Mouse (Mus musculus): ENCODE measurements around the gene Trpm7. TPM values are rescaled to one million over a fixed set of nuclear protein-coding genes. Genes with fewer than 3 reads are reported as not detected.
"Not testable (repeated sequence)": the region's sequence is repeated elsewhere in the genome, so short reads cannot be mapped to it uniquely, and the experiment has no call there.

The Trpm7 gene
- total RNA-seq (2022), result 10 to 100 TPM; 37.0 to 59.1 (median 50.0) TPM

DNA sequence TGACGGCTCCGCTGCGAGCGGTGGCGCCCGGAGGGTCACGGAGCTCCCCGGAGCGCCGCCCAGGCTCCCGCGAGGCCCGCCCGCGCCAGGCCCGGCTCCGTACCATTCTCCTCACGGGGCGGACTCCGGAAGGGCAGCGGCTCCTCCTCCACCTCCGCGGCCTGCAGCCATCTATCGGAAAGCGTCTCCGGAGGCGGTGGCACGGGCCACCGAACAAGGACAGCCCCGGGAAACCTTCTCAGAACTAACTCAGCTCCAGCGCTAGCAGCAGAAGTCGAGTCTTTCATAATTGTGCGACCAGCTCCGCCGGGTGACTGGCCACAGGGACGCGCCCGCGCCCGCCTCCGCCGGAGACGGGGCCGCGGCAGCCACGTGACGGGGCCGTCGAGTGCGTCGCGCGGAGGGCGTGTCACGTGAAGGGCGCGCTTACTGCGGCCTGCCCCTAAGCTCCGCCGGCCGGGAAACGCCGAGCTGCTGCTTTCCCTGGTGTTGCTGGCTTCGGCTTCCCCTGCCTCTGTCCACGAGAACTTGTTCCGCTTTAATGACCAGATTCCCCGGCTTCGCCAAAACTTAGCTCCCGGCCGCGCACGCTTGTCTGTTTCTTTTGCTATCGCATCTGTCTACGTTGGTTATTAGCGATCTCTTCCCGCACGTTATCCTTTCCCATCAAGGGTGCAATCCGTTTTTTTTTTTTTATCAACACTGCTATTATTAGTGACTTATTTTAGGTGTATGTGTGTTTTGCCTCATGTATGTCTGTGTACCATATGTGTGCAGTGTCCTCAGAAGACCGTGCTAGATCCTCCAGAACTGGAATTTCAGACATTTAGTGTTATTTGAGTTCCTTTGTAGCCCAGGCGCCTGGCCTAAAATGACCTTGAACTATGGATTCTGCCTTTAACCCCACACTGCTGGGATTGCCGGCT, at the start of gene Trpm7:
Gene Trpm7, minus strand, starts transcription at position 360 of the 926 bp plus-strand sequence.
- peak; percentile 89 for DNase-seq

DNA sequence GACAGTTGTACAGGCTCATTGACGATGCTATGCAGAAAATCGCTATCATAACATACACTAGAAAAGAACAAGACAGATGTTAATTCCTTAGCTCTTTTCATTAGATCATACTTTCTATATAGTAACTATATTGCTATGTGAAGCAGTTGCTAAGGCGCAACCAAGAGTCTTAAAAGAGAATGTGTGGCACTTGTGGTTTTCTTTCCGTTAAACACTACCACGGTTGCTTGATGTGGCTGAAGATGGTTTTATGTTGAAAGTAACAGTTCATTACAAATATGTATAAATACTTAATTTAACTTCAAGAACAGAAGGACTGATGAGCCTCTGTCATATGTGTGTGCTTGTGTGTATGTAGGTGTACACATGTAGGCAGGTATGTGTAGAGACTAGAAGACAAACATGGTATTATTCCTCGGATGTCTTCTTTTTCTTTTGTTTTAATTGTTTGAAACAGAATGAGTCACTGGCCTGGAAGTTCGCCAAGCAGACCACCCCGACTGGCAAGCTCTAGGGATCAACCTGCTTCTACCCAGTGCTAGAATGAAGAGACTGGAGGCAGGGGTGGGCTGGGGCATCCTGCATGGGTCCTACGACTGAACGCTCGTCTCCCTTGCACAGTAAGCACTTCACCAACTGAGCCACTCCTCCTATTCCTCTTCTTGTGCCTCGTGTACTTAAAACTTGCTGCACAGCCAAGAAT, 44.5 kb upstream of the Trpm7 start:
- no peak for DNase-seq

DNA sequence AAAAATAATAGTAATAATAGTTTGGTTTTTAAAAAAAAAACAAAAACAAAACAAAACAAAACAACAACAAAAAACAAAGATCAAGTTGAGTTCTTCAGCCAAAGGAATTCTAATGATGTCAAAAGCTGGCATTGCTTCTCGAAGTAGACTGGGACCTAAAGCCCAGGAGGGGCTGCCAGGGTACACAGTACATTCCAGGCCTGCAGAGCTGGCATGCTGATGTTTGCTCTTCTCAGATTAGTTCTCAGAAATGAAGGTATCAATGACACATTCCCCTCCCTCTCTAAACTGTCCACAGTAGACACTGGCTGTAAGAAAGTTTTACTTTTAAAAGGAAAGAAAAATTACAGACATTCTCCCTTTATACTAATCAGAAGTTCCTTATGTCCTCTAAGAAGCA, 40.2 kb upstream of the Trpm7 start:
- no peak for DNase-seq

DNA sequence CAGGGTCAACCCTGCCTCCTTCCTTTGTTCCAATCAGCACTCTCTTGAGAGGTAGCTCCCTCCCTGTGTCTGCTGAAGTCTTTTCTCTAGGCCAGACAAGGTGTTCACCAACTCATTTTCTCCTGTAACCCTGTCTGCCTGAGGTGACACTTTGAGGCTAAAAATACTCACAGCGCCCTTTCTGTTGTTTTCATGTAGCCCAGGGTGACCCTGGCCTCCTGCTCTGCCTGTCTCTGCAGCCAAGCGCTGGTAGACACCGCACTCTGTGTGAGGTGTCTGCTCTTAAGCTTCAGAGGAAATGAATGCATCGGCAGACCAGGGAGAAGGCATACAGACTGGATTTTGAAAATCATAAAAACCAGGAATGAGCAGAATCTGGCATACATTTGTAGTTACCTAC, 38.1 kb upstream of the Trpm7 start:
- no peak for DNase-seq

DNA sequence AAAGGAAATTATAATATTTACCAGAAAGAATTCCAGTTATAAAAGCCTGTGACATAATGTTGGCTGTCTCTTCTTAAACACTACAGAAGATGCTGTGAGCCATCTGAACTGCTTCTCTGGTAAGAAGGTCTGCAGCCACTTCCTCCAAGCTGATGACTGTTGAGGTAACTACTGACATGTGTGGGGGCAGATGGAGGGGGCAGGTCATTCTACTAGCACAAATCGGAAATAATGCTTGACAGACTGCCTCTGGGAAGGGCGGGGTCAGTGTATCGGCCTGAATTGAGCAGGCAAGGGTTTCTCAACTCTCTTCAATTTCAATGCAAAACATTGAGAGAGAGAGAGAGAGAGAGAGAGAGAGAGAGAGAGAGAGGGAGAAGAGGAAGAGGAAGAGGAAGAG, 28.1 kb upstream of the Trpm7 start:
- no peak for DNase-seq

DNA sequence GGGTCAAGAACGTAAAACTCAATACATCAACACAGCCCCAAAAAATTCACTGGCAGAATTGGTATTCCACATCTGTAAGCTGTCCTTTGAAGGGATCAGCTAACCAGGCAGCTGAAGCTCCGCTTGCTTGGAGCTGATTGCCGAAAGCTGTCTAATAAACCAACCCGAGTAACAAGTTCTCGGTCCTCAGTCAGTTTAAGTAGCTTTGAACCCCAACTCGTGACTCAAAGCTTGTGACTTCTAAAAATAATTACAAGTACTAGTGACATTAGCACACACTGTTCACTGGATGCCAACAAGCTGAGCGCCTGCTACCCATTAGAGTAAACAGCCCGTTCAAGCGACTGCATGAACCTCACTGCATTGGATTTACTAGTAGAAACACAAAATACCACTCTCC, 21.5 kb upstream of the Trpm7 start:
- DNase-seq, result no peak

DNA sequence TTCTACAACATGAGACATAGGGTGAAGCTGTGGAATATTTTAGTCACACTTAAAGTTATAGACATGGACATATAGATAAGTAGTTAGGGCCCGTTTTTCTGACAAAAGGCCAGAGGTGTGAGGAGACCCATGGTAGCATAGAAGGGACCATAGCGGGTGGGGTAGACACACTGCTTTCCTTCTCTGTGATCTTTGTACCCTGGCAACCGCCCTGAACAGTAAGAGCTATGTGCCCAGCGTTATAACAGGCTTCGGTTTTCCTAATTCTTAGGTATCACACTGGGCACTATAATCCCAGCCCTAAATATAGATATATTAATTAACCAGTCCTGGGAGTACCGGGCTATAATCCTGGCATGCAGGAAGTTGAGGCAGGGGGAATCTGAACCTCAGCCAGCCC, 20.9 kb upstream of the Trpm7 start:
- DNase-seq, result no peak

DNA sequence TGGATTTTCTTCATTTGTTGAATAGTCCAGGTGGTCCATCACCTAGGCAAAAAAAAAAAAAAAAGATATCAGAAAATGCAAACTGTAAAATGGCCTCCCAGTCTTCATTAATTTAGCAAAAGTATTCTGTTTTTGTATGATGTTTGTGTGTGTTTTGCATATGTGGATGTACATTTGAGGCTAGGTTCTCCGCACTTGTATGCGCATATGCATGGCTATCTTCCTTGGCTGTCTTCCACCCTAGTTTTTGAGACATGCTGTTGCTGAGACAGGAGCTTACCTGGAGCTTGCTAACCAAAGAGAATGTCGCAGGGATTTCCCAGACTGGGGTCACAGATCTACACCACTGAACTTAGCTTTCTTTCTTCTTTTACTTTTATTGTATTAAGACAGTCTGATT, 18.2 kb upstream of the Trpm7 start:
- no peak for DNase-seq

DNA sequence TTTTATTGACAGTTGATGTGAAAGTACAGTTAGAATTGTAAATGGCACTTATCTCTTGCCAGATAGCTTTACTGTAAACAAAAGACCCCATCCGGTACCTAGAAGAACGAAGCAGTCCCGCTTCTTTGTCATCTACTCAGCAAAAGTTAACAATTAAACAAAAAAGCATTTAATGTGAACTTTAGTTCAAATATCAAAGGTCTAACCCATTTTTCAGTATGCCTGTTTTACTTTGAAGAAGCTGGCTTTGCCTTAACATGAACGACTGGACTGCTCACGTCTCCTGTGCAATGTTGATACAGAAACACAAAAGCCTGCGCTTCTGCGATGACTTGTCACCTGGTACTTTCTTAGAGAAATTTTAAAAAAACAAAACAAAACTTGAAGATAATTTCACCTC, 16.3 kb upstream of the Trpm7 start:
- DNase-seq, result no peak

DNA sequence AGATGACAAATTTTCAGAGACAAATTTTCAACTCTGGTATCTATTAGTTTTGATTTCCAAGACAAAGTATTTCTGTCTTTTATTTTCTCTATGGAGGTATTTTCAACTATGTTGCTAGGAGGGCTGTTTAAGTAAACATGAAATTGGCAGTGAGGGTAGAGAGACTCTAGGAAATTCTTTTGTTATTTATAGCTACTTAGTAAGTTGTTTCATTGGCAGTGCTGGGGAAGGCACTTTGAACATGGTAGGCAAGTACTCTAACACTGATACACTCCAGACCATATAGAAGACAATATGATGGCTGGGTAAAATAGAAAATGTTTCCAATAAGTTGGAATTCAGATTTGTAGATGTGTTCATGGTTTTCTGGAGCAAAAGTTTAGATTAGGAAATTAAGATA, 15.7 kb upstream of the Trpm7 start:
- DNase-seq, result no peak

DNA sequence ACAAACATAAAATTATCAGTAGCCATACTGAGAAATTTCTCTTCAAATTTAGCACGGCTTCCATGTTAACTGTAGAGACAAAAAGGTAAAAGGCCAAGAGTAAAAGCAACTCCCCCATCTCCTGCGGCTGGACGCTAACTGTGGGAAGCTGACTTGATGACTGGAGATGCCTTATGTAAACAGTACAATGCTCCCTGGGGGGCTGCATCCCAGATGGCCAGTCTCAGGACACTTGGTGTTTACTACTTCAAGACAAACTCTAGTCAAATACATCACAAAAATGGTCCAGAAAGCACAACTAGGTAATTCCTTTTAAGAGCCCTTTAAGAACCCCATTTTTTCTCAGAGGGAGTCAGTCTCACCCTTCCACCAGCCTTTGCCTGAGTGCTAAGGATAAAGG, 11.1 kb upstream of the Trpm7 start:
- DNase-seq, result no peak

DNA sequence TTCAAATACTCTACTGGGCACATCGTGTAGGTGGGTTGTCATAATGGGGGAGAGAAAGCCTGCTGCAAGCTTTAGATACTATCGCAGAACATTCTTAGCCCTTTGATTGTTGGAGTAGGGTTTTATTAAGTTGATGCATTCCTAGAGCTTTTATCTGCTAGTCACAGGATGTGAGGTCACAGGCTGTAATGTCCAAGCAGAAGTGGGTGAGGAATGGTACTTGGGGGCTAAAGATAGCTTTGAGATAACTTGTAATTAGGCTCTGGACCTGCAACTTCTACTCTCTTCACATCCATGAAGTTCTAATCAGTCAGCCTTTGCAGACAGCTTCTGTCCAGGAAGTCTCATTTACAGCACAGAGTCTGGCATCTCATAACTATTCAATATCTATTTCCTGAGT, 9.8 kb upstream of the Trpm7 start:
- DNase-seq, result no peak

DNA sequence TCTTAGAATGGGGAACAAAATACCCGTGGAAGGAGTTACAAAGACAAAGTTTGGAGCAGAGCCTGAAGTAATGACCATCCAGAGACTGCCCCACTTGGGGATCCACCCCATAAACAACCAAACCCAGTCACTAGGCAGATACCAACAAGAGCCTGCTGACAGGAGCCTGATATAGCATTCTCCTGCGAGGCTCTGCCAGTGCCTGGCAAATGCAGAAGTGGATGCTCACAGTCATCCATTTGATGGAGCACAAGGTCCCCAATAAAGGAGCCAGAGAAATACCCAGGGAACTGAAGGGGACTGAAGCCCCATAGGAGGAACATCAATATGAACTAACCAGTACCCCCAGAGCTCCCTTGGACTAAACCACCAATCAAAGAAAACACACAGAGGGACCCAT, 6.7 kb upstream of the Trpm7 start:
- not testable (repeated sequence) for DNase-seq

DNA sequence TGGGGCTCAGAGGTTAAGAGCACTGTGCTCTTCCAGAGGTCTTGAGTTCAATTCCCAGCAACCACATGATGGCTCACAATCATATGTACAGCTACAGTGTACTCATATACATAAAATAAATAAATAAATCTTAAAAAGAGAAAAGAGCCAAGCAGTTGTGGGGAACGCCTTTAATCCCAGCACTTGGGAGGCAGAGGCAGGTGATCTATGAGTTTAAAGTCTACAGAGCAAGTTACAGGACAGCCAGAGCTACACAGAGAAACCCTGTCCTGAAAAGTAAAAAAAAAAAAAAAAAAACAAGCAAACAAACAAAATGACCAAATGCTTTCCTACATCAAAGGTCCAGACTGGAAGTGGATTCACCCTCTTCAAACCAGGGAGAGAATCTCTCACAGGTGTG, 2.0 kb upstream of the Trpm7 start:
- no peak for DNase-seq

DNA sequence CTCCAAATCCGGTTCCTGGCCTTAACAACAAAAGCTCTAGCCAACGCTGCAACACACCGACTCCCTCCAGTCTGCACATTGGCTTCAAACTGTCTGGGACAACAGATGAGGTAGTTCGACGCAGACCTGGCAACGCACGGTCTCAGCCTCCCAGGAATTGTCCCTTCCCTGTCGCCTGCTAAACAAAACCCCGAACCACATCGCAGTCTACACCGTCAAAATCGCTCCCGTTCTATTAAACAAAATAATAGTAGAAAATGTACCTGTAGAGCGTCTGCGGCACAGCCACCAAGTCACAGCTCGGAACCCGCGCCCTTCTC, 554 bp downstream of the Trpm7 start:
- peak; percentile 32 for DNase-seq

DNA sequence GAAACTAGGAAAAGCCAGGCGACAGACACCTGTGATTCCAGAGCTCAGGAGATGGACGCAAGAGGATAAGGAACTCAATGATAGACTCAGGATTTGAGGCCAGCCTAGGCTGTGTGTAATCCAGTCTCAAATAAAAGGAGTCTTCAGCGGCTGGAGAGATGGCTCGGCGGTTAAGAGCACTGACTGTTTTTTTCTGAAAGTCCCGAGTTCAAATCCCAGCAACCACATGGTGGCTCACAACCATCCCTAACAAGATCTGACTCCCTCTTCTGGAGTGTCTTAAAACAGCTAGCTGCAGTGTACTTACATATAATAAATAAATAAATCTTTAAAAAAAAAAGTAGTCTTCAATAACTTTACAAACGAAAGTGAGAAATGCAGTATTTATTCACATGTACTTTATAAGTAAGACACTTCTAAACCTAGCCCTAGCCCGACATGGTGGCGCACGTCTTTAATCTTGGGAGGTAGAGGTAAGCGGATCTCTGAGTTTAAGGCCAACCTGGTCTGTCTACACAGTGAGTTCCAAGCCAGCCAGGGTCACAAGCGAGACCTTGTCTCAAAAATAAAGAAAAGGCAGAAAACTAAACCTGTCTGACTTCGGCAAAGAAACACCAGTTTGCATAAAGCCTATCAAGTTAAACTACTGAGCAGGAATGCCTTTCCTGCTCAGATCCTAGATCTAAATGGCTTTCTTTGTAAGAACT, 1.1 kb downstream of the Trpm7 start:
- no peak for DNase-seq

DNA sequence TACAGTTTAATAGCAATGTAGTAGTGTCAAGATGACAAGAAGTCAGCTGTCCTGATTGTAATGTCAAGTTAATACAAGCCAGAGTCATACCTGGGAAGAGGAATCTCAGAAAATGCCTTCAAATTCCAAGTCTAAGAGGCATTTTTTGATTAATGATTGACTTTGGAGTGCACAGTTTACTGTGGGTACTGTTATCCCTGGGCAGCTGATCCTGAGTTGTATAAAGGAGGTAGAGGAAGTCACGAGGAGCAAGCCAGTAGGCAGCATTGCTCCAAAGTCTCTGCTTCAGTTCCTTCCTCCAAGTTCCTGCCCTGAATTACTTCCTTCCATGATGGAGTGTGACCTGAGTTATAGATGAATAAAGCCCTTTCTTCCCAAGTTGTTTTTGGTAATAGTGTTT, 9.7 kb downstream of the Trpm7 start:
- DNase-seq, result no peak

DNA sequence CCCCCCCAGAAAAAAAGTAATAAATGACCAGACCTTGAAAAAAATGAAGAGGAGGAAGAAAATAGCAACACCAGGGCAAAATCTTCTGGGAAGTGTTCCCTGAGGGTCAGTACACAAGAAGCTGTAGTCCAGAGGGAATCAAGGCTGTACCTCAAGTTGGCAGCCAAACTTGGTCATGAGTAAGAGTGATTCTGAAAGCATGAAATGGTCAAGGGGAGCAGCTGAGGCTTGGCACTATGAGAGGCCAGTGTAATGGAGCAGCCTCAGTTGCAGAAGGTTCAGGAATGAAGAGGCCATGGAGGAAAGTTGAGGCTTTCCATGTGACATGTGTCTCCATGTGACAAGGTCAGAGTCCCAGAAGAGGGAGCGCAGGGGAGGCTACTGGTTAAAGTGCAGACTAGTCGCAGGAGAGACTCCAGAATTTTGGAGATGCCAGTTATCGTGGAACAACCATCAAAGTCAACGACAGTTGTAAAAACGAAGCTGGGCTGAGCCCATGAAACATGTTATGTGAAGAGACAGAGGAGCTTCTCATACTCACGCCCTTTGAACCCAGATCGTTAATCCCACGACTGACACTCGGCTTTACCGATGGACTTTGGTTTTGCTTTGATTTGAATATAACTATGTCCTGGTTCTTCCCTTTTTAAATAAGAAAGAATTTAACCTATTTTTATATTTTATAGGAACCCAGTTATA, 10.4 kb downstream of the Trpm7 start:
- peak; percentile 55 for DNase-seq

DNA sequence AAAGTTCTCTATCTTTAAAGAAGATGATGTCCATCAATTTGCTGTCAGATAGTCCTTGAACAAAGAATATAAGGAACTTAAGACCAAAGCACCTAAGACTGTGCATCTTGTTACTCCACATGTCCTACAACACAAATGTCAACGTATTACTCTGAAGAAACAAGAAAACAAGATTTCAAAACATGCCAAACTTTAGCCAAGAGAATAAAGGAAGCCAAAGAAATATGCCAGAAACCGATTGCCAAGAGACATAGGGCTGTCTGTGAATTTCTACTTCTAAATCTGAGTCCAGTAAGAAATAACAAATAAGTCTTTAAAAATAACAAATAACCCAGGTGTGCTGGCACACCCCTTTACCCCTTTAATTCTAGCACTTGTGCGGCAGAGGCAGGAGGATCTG, 11.0 kb downstream of the Trpm7 start:
- no peak for DNase-seq

DNA sequence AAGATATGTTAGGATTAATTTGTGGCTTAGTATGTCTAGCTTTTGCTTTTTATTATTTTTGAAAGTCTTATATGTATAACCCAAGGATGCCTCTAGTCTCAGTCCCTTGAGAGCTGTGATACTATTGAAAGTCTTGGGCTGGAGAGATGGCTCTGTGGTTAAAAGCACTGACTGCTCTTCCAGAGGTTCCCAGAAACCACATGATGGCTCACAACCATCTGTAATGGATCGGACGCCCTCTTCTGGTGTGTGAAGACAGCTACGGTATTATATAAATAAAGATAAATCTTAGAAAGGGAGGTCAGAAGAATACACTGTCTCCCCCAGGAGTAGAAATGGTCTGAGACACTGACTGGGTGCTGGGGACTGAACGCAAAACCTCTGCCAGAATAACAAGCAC, 31.3 kb downstream of the Trpm7 start:
- no peak for DNase-seq

DNA sequence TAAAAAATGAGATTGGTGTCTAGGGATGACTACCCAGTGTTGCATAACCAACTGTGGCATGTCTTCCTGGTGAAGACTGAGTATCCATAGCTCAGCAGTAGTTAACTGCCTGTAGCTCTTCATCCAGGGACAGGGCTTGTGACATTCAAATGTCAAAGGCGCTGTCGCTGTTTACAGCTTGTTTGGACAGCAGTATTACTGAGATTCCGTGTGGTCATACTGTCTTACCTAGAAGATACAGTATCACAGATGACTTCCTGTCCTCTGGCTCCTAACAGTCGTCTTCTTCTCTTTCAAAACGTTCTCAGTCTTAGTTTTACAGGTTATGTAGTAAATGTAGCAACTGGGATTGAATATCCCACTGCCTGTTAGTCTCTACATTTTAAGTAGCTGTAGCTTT, 37.2 kb downstream of the Trpm7 start:
- no peak for DNase-seq

DNA sequence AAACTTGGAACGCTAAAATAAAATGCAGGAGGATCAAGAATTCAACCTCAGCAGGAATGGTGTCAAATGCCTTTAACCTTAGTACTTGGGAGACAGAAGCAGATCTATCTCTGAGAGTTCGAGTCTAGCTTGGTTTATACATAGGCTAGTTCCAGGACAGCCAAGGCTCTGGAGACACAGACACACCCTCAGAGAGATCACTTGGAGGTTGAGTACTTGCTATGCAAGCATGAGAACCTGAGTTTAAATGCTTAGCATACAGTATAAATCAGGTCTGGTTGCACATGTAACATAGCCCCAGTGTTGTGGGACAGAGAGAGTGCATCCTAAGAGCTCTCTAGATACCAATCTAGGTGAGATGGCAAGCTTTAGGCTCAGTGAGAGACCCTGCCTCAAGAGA, 58.6 kb downstream of the Trpm7 start:
- DNase-seq, result no peak
